Mouse (Mus musculus) embryonic fibroblast, embryonic 13.5 days (primary cell): ENCODE measurements around the gene Vps29.

Experiments
- CTCF ChIP-seq: IDR thresholded peaks from 2 replicates; pipeline ENCODE4 v1.5.1; 2011; ENCODE audit warnings: mild to moderate bottlenecking, control low read depth, low read length, moderate library complexity, borderline replicate concordance; ENCODE audit not compliant: insufficient read depth
- POLR2A ChIP-seq: IDR thresholded peaks from 2 replicates; pipeline ENCODE4 v1.6.1; 2011; ENCODE audit warnings: low read depth, mild to moderate bottlenecking, control low read depth, low read length, moderate library complexity

GRCm38 (mm10) chr5:122323523-122323922 is 30.6 kb upstream of the Vps29 start:
- TF ChIP-seq CTCF (no peak), POLR2A (no peak)
